Mouse (Mus musculus) heart, adult 2 months (tissue): ENCODE data around the gene 1700020N01Rik. TPM values are rescaled to one million over a fixed set of nuclear protein-coding genes. Genes with fewer than 3 reads are reported as not detected.

Experiments
- DNase-seq, 2 experiments: peaks; one replicate each; pipeline ENCODE4 v3.0.0; 2021
- H3K27ac ChIP-seq: fragments of 200-600 bp; 2 replicates; pipeline ENCODE4 v1.8.1; 2022
- H3K27me3 ChIP-seq: fragments of 200-500 bp; 2 replicates; pipeline ENCODE4 v1.6.1; 2012; ENCODE audit warnings: mild to moderate bottlenecking, low read length, inconsistent platforms, mixed read lengths; ENCODE audit not compliant: control insufficient read depth, insufficient read depth
- H3K36me3 ChIP-seq: fragments of 200-500 bp; 2 replicates; pipeline ENCODE4 v1.6.1; 2012; ENCODE audit warnings: low read length, inconsistent platforms; ENCODE audit not compliant: control insufficient read depth, insufficient read depth
- H3K4me1 ChIP-seq: fragments of 200-500 bp; 2 replicates; pipeline ENCODE4 v1.6.1; 2011; ENCODE audit warnings: low read length; ENCODE audit not compliant: control insufficient read depth, insufficient read depth
- H3K4me3 ChIP-seq: fragments of 200-600 bp; 2 replicates; pipeline ENCODE4 v1.8.1; 2022
- H3K79me2 ChIP-seq: fragments of 200-500 bp; replicated peaks from 2 replicates; pipeline ENCODE4 v1.6.1; 2012; ENCODE audit warnings: mild to moderate bottlenecking, inconsistent platforms, low read length, moderate library complexity, mixed read lengths; ENCODE audit not compliant: control insufficient read depth, insufficient read depth
- H3K9ac ChIP-seq: fragments of 200-500 bp; 2 replicates; pipeline ENCODE4 v1.6.1; 2012; ENCODE audit warnings: low read depth, mild to moderate bottlenecking, control low read depth, inconsistent platforms, low read length, mixed read lengths
- CTCF ChIP-seq: fragments of 200-600 bp; IDR thresholded peaks from 2 replicates; pipeline ENCODE4 v1.8.1; 2022; ENCODE audit warnings: antibody characterized with exemption, mild to moderate bottlenecking, moderate library complexity
- EP300 ChIP-seq: fragments of 200-500 bp; IDR thresholded peaks from 2 replicates; pipeline ENCODE4 v1.6.1; 2011; ENCODE audit warnings: low read depth, low read length, control low read depth; ENCODE audit not compliant: insufficient read depth
- POLR2A ChIP-seq: fragments of 200-500 bp; IDR thresholded peaks from 2 replicates; pipeline ENCODE4 v1.6.1; 2011; ENCODE audit warnings: mild to moderate bottlenecking, low read depth, low read length, control low read depth; ENCODE audit not compliant: insufficient read depth
- WGBS: fragments of 180-500 bp; shearing (Covaris S2); methylation state at CpG from one replicate; pipeline ENCODE4 v1.1.7; 2018; 5-methylcytosine and 5-hydroxymethylcytosine counted together
- intact Hi-C: fragments of 180-260 bp; cut with DNase I; formaldehyde crosslinking; loops from one replicate; pipeline ENCODE4 v1.15.1; 2025
- polyA plus RNA-seq: library from polyadenylated mRNA; depleted of rRNA; stranded (reverse); fragments of >200 nt; gene quantifications from 2 replicates; pipeline ENCODE4 v1.2.3, GENCODE M21; 2012
- total RNA-seq, 2 experiments: library from RNA; stranded (reverse); gene quantifications; 2 replicates each; pipeline ENCODE4 v1.2.3; 2021

1700020N01Rik gene
- total and polyA plus RNA-seq, 3 experiments = not detected

- TF ChIP-seq CTCF (no peak), POLR2A (no peak), EP300 (no peak)
- Histone ChIP-seq H3K4me3 (no peak overlapping the region), H3K4me1 (peaks cover 17% of the 10 kb centered on the region), H3K9ac (no peak overlapping the region), H3K27me3 (no peaks in the 10 kb centered on the region), H3K36me3 (peaks cover 6% of the 10 kb centered on the region), H3K79me2 (no peaks in the 10 kb centered on the region), H3K27ac (no peak overlapping the region)
- 89% methylated on average over 5 of the region's 5 CpGs for WGBS
- no peak for DNase-seq
- intact Hi-C loops = no loop called here
These were observed 39.7 kb downstream of the 1700020N01Rik start for GRCm38 (mm10) chr10:21632687-21633086.

DNA sequence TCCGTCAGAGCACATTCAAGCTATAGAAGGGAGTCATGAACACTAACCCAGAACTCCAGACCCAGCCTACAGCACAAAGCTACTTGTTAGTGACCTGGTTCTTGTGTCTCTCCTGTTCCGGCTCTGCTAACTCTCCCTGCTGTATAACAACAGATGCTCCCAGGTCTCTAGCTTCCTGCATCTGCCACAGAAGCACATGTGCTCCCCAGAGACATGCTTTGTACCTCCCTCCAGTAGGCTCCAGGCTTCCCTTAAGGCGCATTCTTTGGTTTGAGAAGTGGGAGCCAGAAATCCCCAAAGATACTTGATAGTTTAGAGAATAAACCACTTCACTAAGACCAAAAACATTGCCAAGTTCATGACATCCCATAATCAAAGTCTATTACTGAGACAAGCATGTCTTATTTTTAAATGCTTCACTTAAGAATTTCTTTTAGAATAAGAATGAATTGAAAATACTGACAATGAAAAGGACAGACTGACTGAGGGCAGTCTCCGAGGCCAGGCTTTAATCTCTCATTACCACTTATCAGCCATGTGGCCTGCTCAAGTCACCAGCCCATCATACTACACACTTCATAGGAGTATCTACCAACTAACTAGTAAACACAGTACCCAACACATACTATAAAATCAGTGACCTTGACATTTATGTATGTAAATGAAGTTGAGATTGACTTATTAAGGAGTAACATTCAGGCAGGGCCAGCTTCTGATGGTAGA lies 43.2 kb downstream of the 1700020N01Rik start:
- TF ChIP-seq POLR2A = no peak
- TF ChIP-seq CTCF = no peak
- no peak for TF ChIP-seq EP300
- H3K36me3 ChIP-seq = peaks cover 3% of the 10 kb centered on the region; the same call in 1 of the 2 replicates
- no peak overlapping the region for H3K9ac ChIP-seq
- peak overlapping the region; percentile 10 for H3K27ac ChIP-seq
- DNase-seq = peak; percentile 26 to 34
- H3K27me3 ChIP-seq = no peaks in the 10 kb centered on the region
- peaks cover 12% of the 10 kb centered on the region for H3K4me1 ChIP-seq
- no peaks in the 10 kb centered on the region for H3K79me2 ChIP-seq
- intact Hi-C loops = no loop called here
- no peak overlapping the region for H3K4me3 ChIP-seq
- WGBS = 44% methylated on average over 4 of the region's 4 CpGs

DNA sequence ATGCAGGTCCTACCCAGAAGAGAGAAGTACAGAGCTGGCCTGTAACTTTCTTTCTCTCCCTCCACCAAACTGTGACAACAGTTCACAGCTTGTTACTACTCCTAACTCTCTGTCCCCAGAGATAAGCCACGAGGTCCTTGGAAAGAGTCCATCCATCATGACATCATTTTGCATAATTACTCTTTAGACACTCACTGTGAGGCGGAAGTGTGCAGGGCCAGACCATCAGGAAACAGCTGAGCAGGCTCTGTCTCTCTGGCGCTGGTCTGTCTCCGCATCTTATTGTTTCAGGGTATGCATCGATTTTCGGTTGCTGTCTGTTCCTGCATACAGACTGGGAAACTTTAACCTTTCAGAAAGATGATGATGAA lies 43.8 kb downstream of the 1700020N01Rik start:
- Histone ChIP-seq H3K27me3 (no peaks in the 10 kb centered on the region), H3K9ac (no peak overlapping the region), H3K4me1 (peaks cover 12% of the 10 kb centered on the region), H3K27ac (peak overlapping the region; percentile 10), H3K79me2 (no peaks in the 10 kb centered on the region), H3K4me3 (no peak overlapping the region), H3K36me3 (peaks cover 3% of the 10 kb centered on the region; the same call in 1 of the 2 replicates)
- 23% methylated on average over 6 of the region's 6 CpGs for WGBS
- intact Hi-C loops = no loop called here
- no peak for TF ChIP-seq CTCF
- TF ChIP-seq EP300 = peak; percentile 69; the same call in 1 of the 2 replicates
- peak; percentile 47 to 67 for DNase-seq

DNA sequence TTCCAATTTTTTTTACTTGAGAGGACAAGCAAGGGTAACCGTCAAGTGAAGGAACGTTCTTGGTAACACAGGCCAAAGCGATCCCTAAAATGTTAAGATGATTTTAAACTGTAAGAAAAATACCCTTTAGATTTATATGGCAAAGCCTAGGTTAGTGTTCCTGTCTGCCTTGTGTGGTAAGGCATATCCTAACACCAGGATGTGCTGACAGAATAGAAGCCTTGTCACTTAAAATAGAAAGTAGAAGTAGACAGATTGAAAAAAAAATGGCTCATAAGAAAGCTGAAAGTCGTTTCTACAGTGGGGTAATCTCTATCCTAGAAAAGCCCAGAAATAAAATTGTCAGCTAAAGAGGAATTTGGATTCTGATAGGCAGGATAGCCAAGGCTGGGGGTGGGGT lies 58.4 kb downstream of the 1700020N01Rik start:
- Histone ChIP-seq H3K4me3 (no peak overlapping the region; the same call in 1 of the 2 replicates), H3K27ac (peak overlapping the region; percentile 56), H3K9ac (no peak overlapping the region), H3K36me3 (no peaks in the 10 kb centered on the region), H3K4me1 (no peaks in the 10 kb centered on the region; the same call in 1 of the 2 replicates), H3K27me3 (no peaks in the 10 kb centered on the region), H3K79me2 (no peaks in the 10 kb centered on the region)
- no peak for TF ChIP-seq CTCF
- no peak for TF ChIP-seq EP300
- TF ChIP-seq POLR2A = no peak
- intact Hi-C loops = no loop called here
- 65% methylated on average over 4 of the region's 4 CpGs for WGBS
- no peak for DNase-seq

- Histone ChIP-seq H3K79me2 (no peaks in the 10 kb centered on the region), H3K9ac (no peak overlapping the region), H3K4me3 (no peak overlapping the region), H3K36me3 (no peaks in the 10 kb centered on the region), H3K27me3 (no peaks in the 10 kb centered on the region), H3K27ac (no peak overlapping the region), H3K4me1 (no peaks in the 10 kb centered on the region; the same call in 1 of the 2 replicates)
- WGBS = 76% methylated on average over 24 of the region's 24 CpGs
- TF ChIP-seq CTCF (no peak), EP300 (no peak), POLR2A (no peak)
- peak in 1 of 2 experiments; percentile 11 for DNase-seq
- intact Hi-C loops = no loop called here
These were observed 59.7 kb downstream of the 1700020N01Rik start for GRCm38 (mm10) chr10:21652426-21653345.
